Mouse (Mus musculus): ENCODE data around the gene Pla2g12a. TPM values are rescaled to one million over a fixed set of nuclear protein-coding genes. Genes with fewer than 3 reads are reported as not detected.

Gene Pla2g12a
- total and polyA plus RNA-seq, 3 experiments: 40.8 to 145 (median 77.4) TPM

- Histone ChIP-seq H3K36me3 (replicated peaks) (no peaks in the 10 kb centered on the region), H3K27me3 (ENCODE audit: insufficient read depth, low read length) (peaks cover 2% of the 10 kb centered on the region; the same call in 1 of the 2 replicates), H3K4me1 (ENCODE audit: insufficient read depth, low read depth, low read length) (no peaks in the 10 kb centered on the region), H3K9me3 (replicated peaks) (no peaks in the 10 kb centered on the region), H3K4me3 (ENCODE audit: low read depth, low read length) (no peak overlapping the region)
- no peak for ATAC-seq (ENCODE audit: extremely low read depth, insufficient number of reproducible peaks, low FRiP score, poor library complexity, severe bottlenecking)
- no peak for DNase-seq (ENCODE audit: low spot score)
- TF ChIP-seq CTCF (IDR thresholded peaks at IDR 0.05; ENCODE audit: low read depth, low read length) (no peak), GATA2 (IDR thresholded peaks at IDR 0.05; ENCODE audit: borderline replicate concordance, low read depth, low read length) (no peak)
These were observed 60.7 kb downstream of the Pla2g12a start for GRCm38 (mm10) chr3:129939058-129939457.

GRCm38 (mm10) chr3:129940780-129941179, 62.4 kb downstream of the Pla2g12a start:
- Histone ChIP-seq H3K9me3 (replicated peaks) (no peaks in the 10 kb centered on the region), H3K4me3 (ENCODE audit: low read depth, low read length) (no peak overlapping the region), H3K27me3 (ENCODE audit: insufficient read depth, low read length) (peaks cover 2% of the 10 kb centered on the region; the same call in 1 of the 2 replicates), H3K36me3 (replicated peaks) (no peaks in the 10 kb centered on the region), H3K4me1 (ENCODE audit: insufficient read depth, low read depth, low read length) (no peaks in the 10 kb centered on the region)
- TF ChIP-seq GATA2 (IDR thresholded peaks at IDR 0.05; ENCODE audit: borderline replicate concordance, low read depth, low read length): no peak
- no peak for ATAC-seq (ENCODE audit: extremely low read depth, insufficient number of reproducible peaks, low FRiP score, poor library complexity, severe bottlenecking)
- DNase-seq (ENCODE audit: low spot score): no peak

GRCm38 (mm10) chr3:129941291-129941690, 62.9 kb downstream of the Pla2g12a start:
- no peak for TF ChIP-seq GATA1 (IDR thresholded peaks at IDR 0.05; ENCODE audit: borderline replicate concordance, low read length)
- no peak for TF ChIP-seq GATA2 (IDR thresholded peaks at IDR 0.05; ENCODE audit: borderline replicate concordance, low read depth, low read length)
- TF ChIP-seq TAL1 (conservative IDR thresholded peaks at IDR 0.05; ENCODE audit: low read depth, low read length): no peak
- TF ChIP-seq POLR2AphosphoS5 (IDR thresholded peaks at IDR 0.05; ENCODE audit: insufficient replicate concordance, low read depth, low read length): no peak
- Histone ChIP-seq H3K27me3 (ENCODE audit: insufficient read depth, low read length) (0 out of 2 replicates have a peak, but pooled peaks cover 2% of the 10 kb centered on the region), H3K9me3 (replicated peaks) (no peaks in the 10 kb centered on the region), H3K36me3 (replicated peaks) (no peaks in the 10 kb centered on the region), H3K4me1 (ENCODE audit: insufficient read depth, low read depth, low read length) (no peaks in the 10 kb centered on the region), H3K4me3 (ENCODE audit: low read depth, low read length) (no peak overlapping the region)
- no peak for DNase-seq (ENCODE audit: low spot score)
- no peak for ATAC-seq (ENCODE audit: extremely low read depth, insufficient number of reproducible peaks, low FRiP score, poor library complexity, severe bottlenecking)

GRCm38 (mm10) chr3:129943813-129944212, 65.4 kb downstream of the Pla2g12a start:
- ATAC-seq (ENCODE audit: extremely low read depth, insufficient number of reproducible peaks, low FRiP score, poor library complexity, severe bottlenecking) (no peak), DNase-seq (ENCODE audit: low spot score) (no peak)
- Histone ChIP-seq H3K4me3 (ENCODE audit: low read depth, low read length) (no peak overlapping the region), H3K36me3 (replicated peaks) (no peaks in the 10 kb centered on the region), H3K4me1 (ENCODE audit: insufficient read depth, low read depth, low read length) (peaks cover 5% of the 10 kb centered on the region), H3K9me3 (replicated peaks) (no peaks in the 10 kb centered on the region), H3K27me3 (ENCODE audit: insufficient read depth, low read length) (peaks cover 6% of the 10 kb centered on the region)
- no peak for TF ChIP-seq POLR2AphosphoS5 (IDR thresholded peaks at IDR 0.05; ENCODE audit: insufficient replicate concordance, low read depth, low read length)
- no peak for TF ChIP-seq GATA1 (IDR thresholded peaks at IDR 0.05; ENCODE audit: borderline replicate concordance, low read length)

Other genes with a start within 250 kb of the Pla2g12a start
- 2.8 and 4.7 TPM in 2 replicates for gene Egf, start 123.3 kb upstream of the Pla2g12a start, total RNA-seq (2014; fragmentation: Nextera tagmentation)
- 2.4 and 2.6 TPM in 2 replicates for gene Egf, start 123.3 kb upstream of the Pla2g12a start, total RNA-seq (2017)
- gene Egf, start 123.3 kb upstream of the Pla2g12a start, polyA plus RNA-seq (2012): 1.3 and 1.8 TPM in 2 replicates
- not detected in 2 replicates for gene Lrit3, start 74.6 kb upstream of the Pla2g12a start, total RNA-seq (2014; fragmentation: Nextera tagmentation)
- 0.06 and 0.11 TPM in 2 replicates for gene Lrit3, start 74.6 kb upstream of the Pla2g12a start, total RNA-seq (2017)
- gene Lrit3, start 74.6 kb upstream of the Pla2g12a start, polyA plus RNA-seq (2012): not detected in 2 replicates
- 0.53 and 0.83 TPM in 2 replicates for gene Rrh, start 56.0 kb upstream of the Pla2g12a start, total RNA-seq (2014; fragmentation: Nextera tagmentation)
- gene Rrh, start 56.0 kb upstream of the Pla2g12a start, total RNA-seq (2017): 1.0 and 1.1 TPM in 2 replicates
- gene Rrh, start 56.0 kb upstream of the Pla2g12a start, polyA plus RNA-seq (2012): not detected in 2 replicates
- gene Gar1, start 47.2 kb upstream of the Pla2g12a start, total RNA-seq (2014; fragmentation: Nextera tagmentation): 87.1 and 91.2 TPM in 2 replicates
- 34.3 and 42.5 TPM in 2 replicates for gene Gar1, start 47.2 kb upstream of the Pla2g12a start, total RNA-seq (2017)
- gene Gar1, start 47.2 kb upstream of the Pla2g12a start, polyA plus RNA-seq (2012): 141 and 148 TPM in 2 replicates
- gene Cfi, start 42.7 kb upstream of the Pla2g12a start, total RNA-seq (2014; fragmentation: Nextera tagmentation): not detected in 2 replicates
- gene Cfi, start 42.7 kb upstream of the Pla2g12a start, total RNA-seq (2017): not detected in 2 replicates
- gene Cfi, start 42.7 kb upstream of the Pla2g12a start, polyA plus RNA-seq (2012): not detected in 2 replicates
- 57.4 and 63.1 TPM in 2 replicates for gene Casp6, start 22.8 kb downstream of the Pla2g12a start, total RNA-seq (2014; fragmentation: Nextera tagmentation)
- 37.3 TPM in 2 replicates for gene Casp6, start 22.8 kb downstream of the Pla2g12a start, total RNA-seq (2017)
- 23.2 and 27.5 TPM in 2 replicates for gene Casp6, start 22.8 kb downstream of the Pla2g12a start, polyA plus RNA-seq (2012)
- not detected in 2 replicates for gene Mcub, start 91.6 kb downstream of the Pla2g12a start, total RNA-seq (2014; fragmentation: Nextera tagmentation)
- not detected in 2 replicates for gene Mcub, start 91.6 kb downstream of the Pla2g12a start, total RNA-seq (2017)
- not detected in 2 replicates for gene Mcub, start 91.6 kb downstream of the Pla2g12a start, polyA plus RNA-seq (2012)
- gene Sec24b, start 182.9 kb downstream of the Pla2g12a start, total RNA-seq (2014; fragmentation: Nextera tagmentation): 64.9 and 70.3 TPM in 2 replicates
- 27.9 and 28.8 TPM in 2 replicates for gene Sec24b, start 182.9 kb downstream of the Pla2g12a start, total RNA-seq (2017)
- gene Sec24b, start 182.9 kb downstream of the Pla2g12a start, polyA plus RNA-seq (2012): 96.0 and 98.5 TPM in 2 replicates